Mouse (Mus musculus) erythroblast, embryonic 14.5 days (primary cell): ENCODE results near the gene Elf2. TPM values are rescaled to one million over a fixed set of nuclear protein-coding genes. Genes with fewer than 3 reads are reported as not detected.

Experiments
- H3K27me3 ChIP-seq: 2 replicates; pipeline ENCODE4 v1.6.1; 2012; ENCODE audit warnings: inconsistent platforms; ENCODE audit not compliant: control insufficient read depth
- H3K36me3 ChIP-seq: 2 replicates; pipeline ENCODE4 v1.6.1; 2012; ENCODE audit warnings: mild to moderate bottlenecking, inconsistent platforms; ENCODE audit not compliant: control insufficient read depth
- H3K4me1 ChIP-seq: 2 replicates; pipeline ENCODE4 v1.6.1; 2012; ENCODE audit warnings: inconsistent platforms; ENCODE audit not compliant: control insufficient read depth
- H3K4me3 ChIP-seq: replicated peaks from 2 replicates; pipeline ENCODE3; 2012; ENCODE audit warnings: moderate library complexity, mild to moderate bottlenecking, inconsistent platforms
- H3K9me3 ChIP-seq: 2 replicates; pipeline ENCODE4 v1.6.1; 2012; ENCODE audit warnings: low read length, inconsistent platforms, mixed read lengths; ENCODE audit not compliant: control insufficient read depth
- GATA1 ChIP-seq: IDR thresholded peaks from 2 replicates; pipeline ENCODE4 v1.6.1; 2012; ENCODE audit warnings: low read length, inconsistent platforms, mixed read lengths
- TAL1 ChIP-seq: IDR thresholded peaks from 3 replicates; pipeline ENCODE4 v1.6.1; 2012; ENCODE audit warnings: low read length, inconsistent platforms, mixed read lengths
- polyA plus RNA-seq: library from polyadenylated mRNA; stranded (reverse); fragments of >175 nt; gene quantifications from 2 replicates; pipeline ENCODE4 v1.2.3, GENCODE M21; 2012

Elf2 gene
- polyA plus RNA-seq, 1 experiment, result 1.4 TPM

DNA sequence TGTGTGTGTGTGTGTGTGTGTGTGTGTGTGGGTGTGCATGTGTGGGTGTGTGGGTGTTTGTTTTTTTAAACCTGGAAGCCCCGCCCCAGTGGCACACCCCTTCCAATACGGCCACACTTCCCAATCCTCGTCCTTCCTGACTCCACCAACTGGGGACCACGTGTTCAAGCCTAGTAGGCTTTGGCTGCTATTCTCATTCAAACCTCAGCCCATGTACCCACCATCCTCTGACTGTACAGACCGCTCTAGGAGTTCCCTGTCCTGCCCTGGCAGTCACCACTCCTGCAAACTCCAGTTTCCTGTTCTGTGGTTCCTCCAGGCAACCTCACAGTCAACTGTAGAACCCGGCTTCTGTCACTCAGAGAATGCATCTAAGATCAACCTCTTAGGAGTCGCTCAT lies 101.9 kb downstream of the Elf2 start:
- peaks cover 60% of the 10 kb centered on the region for H3K36me3 ChIP-seq
- no peaks in the 10 kb centered on the region for H3K9me3 ChIP-seq
- peaks cover 53% of the 10 kb centered on the region for H3K4me1 ChIP-seq
- TF ChIP-seq TAL1, result no peak
- TF ChIP-seq GATA1, result no peak
- H3K4me3 ChIP-seq, result no peak overlapping the region
- no peaks in the 10 kb centered on the region for H3K27me3 ChIP-seq

DNA sequence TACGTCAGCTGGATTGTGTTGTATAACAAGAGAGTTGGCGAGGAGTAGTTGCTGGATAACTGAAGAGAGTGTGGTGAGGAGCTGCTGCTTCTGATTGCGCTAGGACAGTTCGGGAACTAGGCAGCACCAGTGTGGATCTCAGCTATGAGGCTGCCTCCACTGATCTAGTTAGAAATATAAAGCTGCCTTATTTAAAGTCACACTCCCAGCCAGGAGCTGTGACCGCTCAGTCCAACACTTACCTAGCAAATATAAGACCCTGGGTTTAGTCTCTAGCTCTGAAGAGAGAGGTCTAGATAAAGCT lies 105.8 kb downstream of the Elf2 start:
- H3K9me3 ChIP-seq, result no peaks in the 10 kb centered on the region
- no peaks in the 10 kb centered on the region for H3K27me3 ChIP-seq
- no peak overlapping the region for H3K4me3 ChIP-seq
- peaks cover 90% of the 10 kb centered on the region for H3K4me1 ChIP-seq
- no peak for TF ChIP-seq GATA1
- no peak for TF ChIP-seq TAL1
- H3K36me3 ChIP-seq, result peaks cover 85% of the 10 kb centered on the region

DNA sequence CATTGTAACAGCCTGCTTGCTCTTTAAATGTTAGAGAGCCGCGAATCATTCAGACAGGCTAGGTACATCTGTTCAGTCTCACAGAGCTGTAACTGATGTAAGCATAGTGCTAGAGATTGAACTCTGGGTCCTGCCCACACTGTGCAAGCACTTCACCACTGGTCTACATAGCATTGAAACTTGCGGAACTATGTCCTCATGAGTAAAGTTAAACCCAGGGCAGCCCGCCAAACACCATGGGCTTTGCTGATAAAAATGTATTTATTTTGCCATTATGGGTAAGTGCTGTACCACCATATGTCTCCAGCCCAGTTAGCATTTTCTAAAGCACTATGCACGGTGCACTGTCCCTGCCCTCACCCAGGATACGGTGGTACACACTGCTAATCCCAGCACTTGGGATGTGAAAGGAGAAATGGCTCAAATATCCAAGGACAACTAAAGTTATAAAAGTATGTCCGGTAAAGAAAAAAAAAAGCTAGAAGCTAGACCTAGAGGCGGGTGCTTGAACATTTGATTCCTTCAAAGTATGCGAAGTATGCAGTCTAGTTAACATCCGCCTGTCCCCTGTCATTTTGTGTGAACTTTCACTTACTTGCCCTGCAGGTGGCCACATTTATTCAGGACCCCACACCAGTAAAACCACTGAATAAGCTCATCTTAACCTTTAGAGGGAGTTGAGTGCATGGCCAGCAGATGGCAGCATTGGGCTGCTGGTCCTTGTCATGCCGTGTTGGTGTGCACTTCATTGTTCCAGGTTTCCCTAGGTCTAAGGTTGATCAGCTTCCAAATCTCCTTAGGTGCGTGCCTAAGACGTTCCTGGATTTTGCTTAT lies 106.3 kb downstream of the Elf2 start:
- no peaks in the 10 kb centered on the region for H3K27me3 ChIP-seq
- peaks cover 83% of the 10 kb centered on the region for H3K36me3 ChIP-seq
- H3K9me3 ChIP-seq, result no peaks in the 10 kb centered on the region
- TF ChIP-seq TAL1, result no peak
- TF ChIP-seq GATA1, result no peak
- peaks cover 91% of the 10 kb centered on the region for H3K4me1 ChIP-seq
- no peak overlapping the region for H3K4me3 ChIP-seq

DNA sequence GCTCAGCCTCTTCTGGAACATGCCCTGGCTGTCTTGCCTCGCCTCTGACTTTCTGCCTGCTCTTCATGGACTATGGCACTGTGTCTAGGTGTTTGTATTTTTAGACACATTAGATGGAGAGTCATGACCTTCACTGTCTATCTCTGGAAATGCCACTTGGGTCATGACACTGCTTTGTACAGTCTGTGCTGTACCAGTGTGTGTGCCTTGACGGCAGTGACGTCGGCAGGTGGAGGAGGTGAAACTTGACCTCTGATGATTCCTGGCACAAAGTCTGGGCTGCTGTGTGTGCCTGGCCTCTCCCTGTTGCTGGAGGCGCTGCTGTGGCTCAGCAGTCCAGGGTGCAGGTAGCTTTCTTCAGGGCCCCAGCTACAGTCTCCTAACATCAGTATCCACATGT lies 107.0 kb downstream of the Elf2 start:
- H3K27me3 ChIP-seq, result no peaks in the 10 kb centered on the region
- H3K36me3 ChIP-seq, result peaks cover 83% of the 10 kb centered on the region
- H3K9me3 ChIP-seq, result no peaks in the 10 kb centered on the region
- peaks cover 92% of the 10 kb centered on the region for H3K4me1 ChIP-seq
- no peak for TF ChIP-seq GATA1
- no peak for TF ChIP-seq TAL1
- no peak overlapping the region for H3K4me3 ChIP-seq

DNA sequence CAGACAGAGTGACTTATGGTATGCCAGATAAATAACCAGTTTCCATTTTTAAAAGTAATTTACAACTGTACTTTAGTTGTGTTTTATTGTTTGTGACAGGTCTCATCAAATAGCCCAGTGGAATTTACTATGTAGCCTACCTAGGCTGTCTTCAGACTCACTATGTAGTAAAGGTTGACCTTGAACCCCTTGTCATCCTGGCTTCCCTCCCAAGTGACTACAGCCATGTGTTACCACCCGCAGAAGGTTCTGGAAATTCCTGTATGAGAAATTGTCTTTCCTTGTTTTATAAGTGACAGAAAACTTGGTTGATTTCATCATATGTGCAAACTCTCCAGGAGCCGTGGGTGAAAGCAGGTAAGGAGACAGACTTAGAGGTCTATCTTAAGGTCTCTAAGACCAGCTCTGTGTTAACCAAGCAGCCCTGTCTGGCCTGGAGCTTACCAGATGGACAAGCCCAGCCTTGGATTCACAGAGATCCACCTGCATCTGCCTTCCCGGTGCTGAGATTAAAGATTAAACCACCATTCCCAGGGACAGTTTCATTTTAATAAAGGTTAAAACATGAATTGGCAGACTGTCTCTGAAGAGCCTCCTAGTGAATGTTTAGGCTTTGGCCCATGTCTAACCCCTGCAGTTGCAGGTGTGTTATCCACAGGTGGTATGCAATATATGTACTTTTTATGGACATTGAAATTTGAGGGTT lies 108.1 kb downstream of the Elf2 start:
- H3K4me3 ChIP-seq, result peak overlapping the region; percentile 54
- H3K36me3 ChIP-seq, result peaks cover 81% of the 10 kb centered on the region
- no peaks in the 10 kb centered on the region for H3K27me3 ChIP-seq
- H3K4me1 ChIP-seq, result peaks cover 92% of the 10 kb centered on the region
- H3K9me3 ChIP-seq, result no peaks in the 10 kb centered on the region
- TF ChIP-seq TAL1, result no peak
- no peak for TF ChIP-seq GATA1

DNA sequence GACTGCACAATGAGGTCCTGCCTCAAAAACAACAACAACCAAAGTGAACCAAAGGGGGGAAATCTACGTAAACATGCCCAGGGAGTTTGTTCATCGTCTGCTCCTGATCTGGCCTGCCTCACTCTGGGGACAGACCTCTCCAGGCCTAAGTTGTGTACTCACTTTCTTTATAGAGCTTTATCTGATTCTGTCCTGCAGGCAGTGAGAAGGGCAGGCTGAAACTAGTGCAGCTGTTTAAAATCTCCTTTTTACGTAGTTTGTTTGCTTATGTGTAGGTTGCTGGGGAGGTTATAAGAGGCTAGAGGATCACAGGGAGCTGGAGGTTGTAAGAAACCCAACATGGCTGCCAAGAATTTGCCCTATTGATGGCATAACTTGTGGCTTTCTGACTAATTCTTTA lies 109.0 kb downstream of the Elf2 start:
- Histone ChIP-seq H3K4me1 (peaks cover 93% of the 10 kb centered on the region), H3K27me3 (no peaks in the 10 kb centered on the region), H3K36me3 (peaks cover 81% of the 10 kb centered on the region), H3K9me3 (no peaks in the 10 kb centered on the region), H3K4me3 (peak overlapping the region; percentile 54)
- TF ChIP-seq GATA1 (peak; percentile 66), TAL1 (no peak)

DNA sequence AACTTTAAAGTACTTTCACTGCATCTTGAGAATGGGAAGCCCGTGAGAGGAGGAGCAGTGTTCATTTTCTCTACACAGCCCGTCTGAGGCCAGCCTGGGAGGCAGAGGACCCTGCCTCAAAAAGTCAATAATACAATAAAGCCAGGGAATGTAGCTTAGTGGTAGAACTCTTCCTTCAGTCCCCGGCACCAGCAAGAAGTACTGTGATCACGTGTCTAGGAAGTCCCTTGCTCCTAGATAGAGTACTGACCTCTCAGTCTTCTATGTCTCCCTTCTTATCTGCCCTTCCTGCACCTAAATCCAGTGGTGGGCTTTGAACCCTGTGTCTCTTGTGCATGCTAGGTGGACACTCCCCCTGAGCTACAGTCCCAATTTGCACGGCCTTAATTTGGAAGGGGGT lies 109.6 kb downstream of the Elf2 start:
- Histone ChIP-seq H3K4me3 (peak overlapping the region; percentile 54), H3K36me3 (peaks cover 83% of the 10 kb centered on the region), H3K27me3 (no peaks in the 10 kb centered on the region), H3K4me1 (peaks cover 96% of the 10 kb centered on the region), H3K9me3 (no peaks in the 10 kb centered on the region)
- TF ChIP-seq TAL1, result no peak
- TF ChIP-seq GATA1, result no peak

DNA sequence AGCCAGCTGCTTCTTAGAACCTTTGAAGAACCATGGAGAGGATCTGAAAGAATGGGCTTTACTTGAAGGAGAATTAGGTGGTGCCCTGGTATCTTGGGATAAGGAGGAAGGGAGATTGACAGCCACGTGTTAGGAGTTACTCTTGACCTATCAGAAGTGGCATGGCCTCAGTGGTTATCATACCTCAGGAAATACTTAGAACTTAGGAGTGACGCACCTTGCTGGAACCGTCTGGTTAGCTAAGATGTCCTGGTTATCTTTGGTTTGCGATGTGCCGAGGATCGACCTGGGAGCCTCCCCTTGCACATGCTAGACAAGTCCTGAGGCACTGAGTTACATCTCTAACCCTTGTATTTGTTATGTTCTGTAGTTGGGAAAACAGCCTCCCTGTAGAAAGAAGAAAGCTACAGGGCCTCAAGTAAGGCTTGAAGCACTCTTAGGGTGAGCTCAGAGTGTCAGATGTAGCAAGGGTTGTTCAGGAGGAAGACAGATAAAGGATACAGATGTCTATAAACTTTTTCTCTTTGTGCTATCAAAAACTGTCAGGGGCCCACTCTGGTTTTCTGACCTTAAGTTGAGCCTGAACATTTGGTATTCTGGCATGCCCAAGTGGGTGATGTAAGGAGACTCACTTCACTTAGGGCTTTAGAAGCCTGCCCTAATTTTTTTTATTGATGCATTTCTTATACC lies 110.2 kb downstream of the Elf2 start:
- Histone ChIP-seq H3K36me3 (peaks cover 81% of the 10 kb centered on the region), H3K9me3 (no peaks in the 10 kb centered on the region), H3K4me3 (peak overlapping the region; percentile 54), H3K27me3 (no peaks in the 10 kb centered on the region), H3K4me1 (peaks cover 93% of the 10 kb centered on the region)
- TF ChIP-seq GATA1 (peak; percentile 89), TAL1 (peak; percentile 91)

DNA sequence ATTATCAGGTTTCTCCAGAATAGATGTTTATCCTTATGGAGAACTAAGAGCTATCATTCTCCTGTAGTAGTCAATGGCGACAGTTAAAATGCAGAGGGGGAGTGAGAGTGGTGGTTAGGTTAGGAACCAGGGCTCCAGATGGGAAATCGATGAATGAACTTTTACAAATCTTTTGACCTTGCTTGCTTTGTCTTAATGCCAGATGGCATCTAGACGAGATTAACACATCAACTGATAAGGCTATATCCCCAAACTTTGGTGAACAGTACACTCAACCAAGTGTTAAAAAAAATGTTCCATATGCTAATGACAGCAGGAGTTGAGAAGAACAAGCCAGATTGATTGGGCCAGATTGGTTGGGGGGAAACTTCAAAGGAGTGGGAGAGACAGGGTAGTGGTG lies 111.2 kb downstream of the Elf2 start:
- Histone ChIP-seq H3K9me3 (no peaks in the 10 kb centered on the region), H3K36me3 (peaks cover 70% of the 10 kb centered on the region), H3K4me3 (peak overlapping the region; percentile 51), H3K4me1 (peaks cover 87% of the 10 kb centered on the region), H3K27me3 (no peaks in the 10 kb centered on the region)
- no peak for TF ChIP-seq GATA1
- TF ChIP-seq TAL1, result no peak
